In the genomic region with DNA sequence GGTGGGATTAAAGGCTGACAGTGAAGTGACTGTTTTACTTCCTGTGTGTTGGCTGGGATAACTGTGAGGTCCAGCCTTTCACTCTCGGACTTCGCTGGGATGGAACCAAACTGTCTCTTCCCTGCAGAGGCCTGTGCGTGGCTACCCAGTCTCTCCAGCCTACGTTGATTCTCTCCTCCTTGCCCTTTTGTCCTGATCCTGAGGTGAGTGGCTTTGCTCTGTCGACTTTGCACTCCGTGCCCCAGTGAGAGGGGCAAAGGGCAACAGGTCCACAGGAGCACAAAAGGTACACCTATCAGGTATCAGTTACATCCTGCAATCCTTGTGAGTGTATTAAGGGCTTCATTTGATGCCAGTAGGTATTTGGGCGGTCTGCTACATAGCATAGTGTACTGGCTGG, we compare ENCODE assay signal across 8 mouse cellular contexts. TPM values are rescaled to one million over a fixed set of nuclear protein-coding genes. Genes with fewer than 3 reads are reported as not detected.
DNase-seq lines count a peak whose midpoint lies in the region; ATAC-seq and TF ChIP-seq lines count a peak whose summit lies in the region.

A gene (plus strand): TSS at position 87 of the 400 bp plus-strand sequence.

- no peak for DNase-seq in left cerebral cortex, adult 2 months (ENCODE audit: extremely low spot score in 1 of 2, low spot score in 2 of 2)
- no peak for DNase-seq in left cerebral cortex, adult 11 months (ENCODE audit: low spot score)
- DNase-seq in embryonic facial prominence, embryonic 14.5 days (ENCODE audit: low spot score) = no peak
- no peak for DNase-seq in heart, postnatal 0 days (ENCODE audit: low spot score)
- DNase-seq in layer of hippocampus, postnatal 36 days = no peak
- DNase-seq in right cerebral cortex, postnatal 4 days = no peak

- H3K4me2 ChIP-seq in embryonic facial prominence, embryonic 14.5 days (ENCODE audit: low read depth, low read length) = peak within 1 kb of the TSS; percentile 48
- H3K4me2 ChIP-seq in heart, postnatal 0 days (ENCODE audit: low read depth, low read length) = peak within 1 kb of the TSS; percentile 54
- peak within 1 kb of the TSS; percentile 32; the same call in 1 of the 2 replicates for H3K4me2 ChIP-seq in midbrain, embryonic 16.5 days (ENCODE audit: low read length)

- H3K27ac ChIP-seq in left cerebral cortex, adult 2 months = peak within 1 kb of the TSS; percentile 5; the same call in 1 of the 2 replicates
- no peak within 1 kb of the TSS for H3K27ac ChIP-seq in embryonic facial prominence, embryonic 14.5 days (replicated peaks; ENCODE audit: low read depth, low read length)
- no peak within 1 kb of the TSS for H3K27ac ChIP-seq in heart, postnatal 0 days (ENCODE audit: low read depth)
- H3K27ac ChIP-seq in midbrain, embryonic 16.5 days (ENCODE audit: low read length) = peak within 1 kb of the TSS; percentile 23; the same call in 1 of the 2 replicates

- no peak for ATAC-seq in embryonic facial prominence, embryonic 14.5 days (ENCODE audit: low read depth)
- no peak for ATAC-seq in heart, postnatal 0 days (ENCODE audit: insufficient read depth, low read depth)
- no peak for ATAC-seq in midbrain, embryonic 16.5 days
- no peak for ATAC-seq in inflammation-experienced regulatory T-cells, adult 6 months

- H3K9ac ChIP-seq in embryonic facial prominence, embryonic 14.5 days (ENCODE audit: low read depth, low read length) = no peak within 1 kb of the TSS
- peak within 1 kb of the TSS; percentile 6; the same call in 1 of the 2 replicates for H3K9ac ChIP-seq in heart, postnatal 0 days (replicated peaks; ENCODE audit: low read depth, low read length)
- H3K9ac ChIP-seq in midbrain, embryonic 16.5 days (ENCODE audit: low read depth, low read length) = no peak within 1 kb of the TSS

- peaks cover 23% of the 10 kb centered on the region for H3K9me3 ChIP-seq in embryonic facial prominence, embryonic 14.5 days (ENCODE audit: control insufficient read depth, low read length)
- H3K9me3 ChIP-seq in heart, postnatal 0 days (replicated peaks; ENCODE audit: control insufficient read depth, low read length) = peaks cover 22% of the 10 kb centered on the region
- peaks cover 12% of the 10 kb centered on the region for H3K9me3 ChIP-seq in midbrain, embryonic 16.5 days (replicated peaks; ENCODE audit: control insufficient read depth, low read length, poor library complexity, severe bottlenecking)

- TF ChIP-seq EP300 in heart, postnatal 0 days (IDR thresholded peaks at IDR 0.05; ENCODE audit: low read depth) = no peak

- H3K27me3 ChIP-seq in embryonic facial prominence, embryonic 14.5 days (replicated peaks; ENCODE audit: control insufficient read depth, insufficient read depth, low read length) = no peaks in the 10 kb centered on the region
- H3K27me3 ChIP-seq in heart, postnatal 0 days (ENCODE audit: control insufficient read depth, insufficient read depth, low read length) = 0 out of 2 replicates have a peak, but pooled peaks cover 4% of the 10 kb centered on the region
- no peaks in the 10 kb centered on the region for H3K27me3 ChIP-seq in midbrain, embryonic 16.5 days (ENCODE audit: control insufficient read depth, insufficient read depth, low read depth, low read length)

- H3K4me1 ChIP-seq in embryonic facial prominence, embryonic 14.5 days (ENCODE audit: control insufficient read depth, insufficient read depth, low read length) = no peaks in the 10 kb centered on the region
- no peaks in the 10 kb centered on the region for H3K4me1 ChIP-seq in heart, postnatal 0 days (ENCODE audit: control insufficient read depth, insufficient read depth)
- H3K4me1 ChIP-seq in midbrain, embryonic 16.5 days (ENCODE audit: control insufficient read depth, insufficient read depth, low read length) = peaks cover 5% of the 10 kb centered on the region; the same call in 1 of the 2 replicates

- intact Hi-C loops in left cerebral cortex, adult 2 months (cut with DNase I) = no loop called here

- WGBS in embryonic facial prominence, embryonic 14.5 days = 73% methylated on average over 7 of the region's 7 CpGs
- WGBS in heart, postnatal 0 days = 76% methylated on average over 7 of the region's 7 CpGs
- WGBS in midbrain, embryonic 16.5 days = 71% methylated on average over 7 of the region's 7 CpGs

- no peak within 1 kb of the TSS for H3K4me3 ChIP-seq in left cerebral cortex, adult 2 months
- H3K4me3 ChIP-seq in embryonic facial prominence, embryonic 14.5 days (ENCODE audit: low read depth, low read length) = peak within 1 kb of the TSS; percentile 17; the same call in 1 of the 2 replicates
- H3K4me3 ChIP-seq in heart, postnatal 0 days (ENCODE audit: low read depth, low read length) = peak within 1 kb of the TSS; percentile 25
- no peak within 1 kb of the TSS for H3K4me3 ChIP-seq in midbrain, embryonic 16.5 days (ENCODE audit: low read depth, low read length)

- no peak for TF ChIP-seq CTCF in left cerebral cortex, adult 2 months (IDR thresholded peaks at IDR 0.05)
- TF ChIP-seq CTCF in heart, postnatal 0 days (IDR thresholded peaks at IDR 0.05; ENCODE audit: low read depth) = no peak

- H3K36me3 ChIP-seq in embryonic facial prominence, embryonic 14.5 days (ENCODE audit: control insufficient read depth, insufficient read depth, low read length) = no peaks in the 10 kb centered on the region
- H3K36me3 ChIP-seq in heart, postnatal 0 days (replicated peaks; ENCODE audit: control insufficient read depth, insufficient read depth, low read length) = no peaks in the 10 kb centered on the region
- peaks cover 24% of the 10 kb centered on the region for H3K36me3 ChIP-seq in midbrain, embryonic 16.5 days (ENCODE audit: control insufficient read depth, insufficient read depth, low read length)

RNA-seq across cellular contexts. Expression of the gene that starts here (rescaled TPM):
- 10 to 100 TPM; 55.0 to 55.5 TPM for total RNA-seq in left cerebral cortex, adult 2 months (2021)
- 34.1 and 37.9 TPM in 2 replicates for polyA plus RNA-seq in embryonic facial prominence, embryonic 14.5 days (2014; fragmentation: Nextera tagmentation; extraction: Ambion mirVana)
- 35.6 and 91.5 TPM in 2 replicates for total RNA-seq in heart, postnatal 0 days (2014; rRNA removed; ENCODE audit: low replicate concordance)
- 28.3 and 30.9 TPM in 2 replicates for polyA plus RNA-seq in heart, postnatal 0 days (2015; fragmentation: Nextera tagmentation; extraction: Ambion mirVana)
- 10 to 100 TPM; 53.4 to 57.4 TPM for total RNA-seq in layer of hippocampus, postnatal 36 days (2021)
- polyA plus RNA-seq in midbrain, embryonic 16.5 days (2015; fragmentation: Nextera tagmentation; extraction: Ambion mirVana) = 45.4 and 49.5 TPM in 2 replicates
- polyA plus RNA-seq in inflammation-experienced regulatory T-cells, adult 6 months (2017; shearing (Covaris generic)) = 1 to 10 TPM; 7.7 to 7.9 (median 7.8) TPM

Comparison
In these comparisons a context has a peak if more than half of its experiments do, and no peak if none do; other contexts are left out.
1. H3K27ac ChIP-seq: peak in left cerebral cortex, adult 2 months (single experiment) and midbrain, embryonic 16.5 days (single experiment); none in embryonic facial prominence, embryonic 14.5 days (single experiment) and heart, postnatal 0 days (single experiment).
2. H3K4me3 ChIP-seq: peak in embryonic facial prominence, embryonic 14.5 days (single experiment) and heart, postnatal 0 days (single experiment); none in left cerebral cortex, adult 2 months (single experiment) and midbrain, embryonic 16.5 days (single experiment).
3. Peak in every context shown above with its lines, with median percentiles within 50 percentile points of each other: H3K4me2 ChIP-seq.